Mouse (Mus musculus): ENCODE data around the gene Lurap1.

Gene Lurap1

GRCm38 (mm10) chr4:116105278-116105677 lies 45.9 kb downstream of the Lurap1 start:
- DNase-seq (ENCODE audit: low spot score) = no peak

- peak; percentile 40 for DNase-seq (ENCODE audit: low spot score)
These were observed 50.2 kb downstream of the Lurap1 start for GRCm38 (mm10) chr4:116100959-116101358.

GRCm38 (mm10) chr4:116097211-116097610 lies 53.9 kb downstream of the Lurap1 start:
- peak; percentile 88 for DNase-seq (ENCODE audit: low spot score)

GRCm38 (mm10) chr4:116096291-116096690 lies 54.8 kb downstream of the Lurap1 start:
- DNase-seq (ENCODE audit: low spot score) = no peak

- DNase-seq (ENCODE audit: low spot score) = no peak
These were observed 62.5 kb downstream of the Lurap1 start for GRCm38 (mm10) chr4:116088510-116089249.
